In the genomic region with DNA sequence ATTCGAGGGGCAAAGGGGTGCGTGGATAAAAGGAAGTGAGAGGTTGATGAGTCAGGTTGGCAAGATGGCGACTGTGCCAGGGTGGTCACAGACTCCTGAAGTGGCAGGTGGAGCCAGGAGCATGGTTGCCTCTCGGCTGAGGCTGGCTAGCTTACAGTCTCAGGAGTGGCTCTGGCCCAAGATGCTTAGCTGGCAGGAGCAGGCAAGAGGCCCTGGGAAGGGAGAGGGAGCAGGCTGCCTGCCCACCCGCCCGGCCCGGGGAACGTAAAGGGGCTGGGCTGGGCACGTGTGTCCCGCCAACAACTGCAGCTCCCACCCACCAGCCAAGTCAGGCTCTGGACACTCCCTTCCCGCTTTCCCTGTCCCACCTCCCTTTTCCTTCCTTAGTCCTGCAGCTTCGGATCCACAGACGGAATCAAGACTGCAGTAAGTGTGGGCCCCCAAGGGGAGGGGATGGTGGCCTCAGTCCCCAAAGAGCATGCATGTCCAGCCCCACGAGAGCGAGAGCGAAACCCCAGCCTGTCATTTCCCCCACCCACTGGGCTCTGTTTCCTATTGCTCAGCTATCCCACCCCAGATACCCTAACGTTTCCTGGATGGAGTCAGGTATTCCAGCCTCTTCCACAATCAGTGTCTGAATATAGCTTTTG, we compare ENCODE assay signal across 8 mouse cellular contexts. TPM values are rescaled to one million over a fixed set of nuclear protein-coding genes. Genes with fewer than 3 reads are reported as not detected.
DNase-seq lines count a peak whose midpoint lies in the region; ATAC-seq and TF ChIP-seq lines count a peak whose summit lies in the region.

No protein-coding gene starts in this region.

- intact Hi-C loops in heart, adult 2 months (cut with DNase I), result loop anchor here (5.0 kb wide), 1 partner anchor 41 kb away; a partner anchor contains a TSS

- H3K4me2 ChIP-seq in stomach, embryonic 14.5 days (replicated peaks; ENCODE audit: low read depth, low read length), result peak overlapping the region; percentile 84; the same call in 1 of the 2 replicates

- peak overlapping the region; percentile 32 for H3K9ac ChIP-seq in heart, adult 2 months (ENCODE audit: low read depth, low read length)
- H3K9ac ChIP-seq in stomach, embryonic 14.5 days (replicated peaks; ENCODE audit: low read depth, low read length), result no peak overlapping the region

- H3K4me3 ChIP-seq in heart, adult 2 months, result peak overlapping the region; percentile 39
- peak overlapping the region; percentile 43; the same call in 1 of the 2 replicates for H3K4me3 ChIP-seq in stomach, embryonic 14.5 days (ENCODE audit: low read depth, low read length)

- no peaks in the 10 kb centered on the region; the same call in none of the 2 replicates for H3K36me3 ChIP-seq in heart, adult 2 months (ENCODE audit: control insufficient read depth, insufficient read depth, low read length)
- H3K36me3 ChIP-seq in stomach, embryonic 14.5 days (ENCODE audit: control insufficient read depth, insufficient read depth, low read length), result no peaks in the 10 kb centered on the region

- DNase-seq in urinary bladder, postnatal 14 days (ENCODE audit: low spot score), result peak; percentile 44
- DNase-seq in urinary bladder, postnatal 25 days (ENCODE audit: low spot score), result no peak
- peak; percentile 68 to 72 for DNase-seq in heart, adult 2 months
- peak; percentile 54 for DNase-seq in kidney, postnatal 10 days
- no peak for DNase-seq in adrenal gland, adult 8-10 months
- DNase-seq in layer of hippocampus, postnatal 25 days (ENCODE audit: extremely low spot score in 1 of 2, low spot score in 1 of 2), result no peak
- no peak for DNase-seq in frontal cortex, postnatal 10 days (ENCODE audit: low spot score in 2 of 2)

- no peaks in the 10 kb centered on the region for H3K9me3 ChIP-seq in stomach, embryonic 14.5 days (ENCODE audit: control insufficient read depth, low read depth, low read length)

- TF ChIP-seq EP300 in heart, adult 2 months (IDR thresholded peaks at IDR 0.05; ENCODE audit: insufficient read depth, low read depth, low read length), result peak; percentile 79

- no peaks in the 10 kb centered on the region for H3K79me2 ChIP-seq in heart, adult 2 months (replicated peaks; ENCODE audit: control insufficient read depth, insufficient read depth, low read length)

- no peaks in the 10 kb centered on the region for H3K27me3 ChIP-seq in heart, adult 2 months (ENCODE audit: control insufficient read depth, insufficient read depth, low read length)
- no peaks in the 10 kb centered on the region for H3K27me3 ChIP-seq in stomach, embryonic 14.5 days (ENCODE audit: control insufficient read depth, insufficient read depth, low read length)

- no peak for ATAC-seq in stomach, embryonic 14.5 days (ENCODE audit: insufficient number of reproducible peaks, insufficient read depth, low FRiP score, low read depth)

- TF ChIP-seq POLR2A in heart, adult 2 months (IDR thresholded peaks at IDR 0.05; ENCODE audit: insufficient read depth, low read depth, low read length), result peak; percentile 80

- 15% methylated on average over 17 of the region's 17 CpGs for WGBS in heart, adult 2 months
- 45% methylated on average over 17 of the region's 17 CpGs for whole genome bisulfite sequencing in stomach, embryonic 14.5 days

- no peak for TF ChIP-seq CTCF in heart, adult 2 months (IDR thresholded peaks at IDR 0.05)

- peaks cover 19% of the 10 kb centered on the region for H3K4me1 ChIP-seq in heart, adult 2 months (ENCODE audit: control insufficient read depth, insufficient read depth, low read length)
- peaks cover 46% of the 10 kb centered on the region for H3K4me1 ChIP-seq in stomach, embryonic 14.5 days (ENCODE audit: control insufficient read depth, insufficient read depth, low read length)

- H3K27ac ChIP-seq in heart, adult 2 months, result peak overlapping the region; percentile 63
- H3K27ac ChIP-seq in stomach, embryonic 14.5 days (ENCODE audit: low read length), result peak overlapping the region; percentile 11; the same call in 1 of the 2 replicates

RNA-seq across cellular contexts. Expression of a gene that starts 1.7 kb away (rescaled TPM):
- total RNA-seq in heart, adult 2 months (2021), result 1 to 10 TPM; 3.8 to 4.0 TPM
- polyA plus RNA-seq in heart, adult 2 months (2012; rRNA removed), result 11.3 and 12.0 TPM in 2 replicates
- polyA plus RNA-seq in stomach, embryonic 14.5 days (2014; fragmentation: Nextera tagmentation; extraction: Ambion mirVana), result 7.2 TPM in 2 replicates
- total RNA-seq in adrenal gland, adult 8-10 months (2022), result 10 to 100 TPM in 1 of 4 experiments, 1 to 10 TPM in 3; 2.4 to 14.9 (median 3.6) TPM
- total RNA-seq in layer of hippocampus, postnatal 25 days (2021), result 1 to 10 TPM; 3.1 to 3.4 TPM

RNA-seq across cellular contexts. Expression of a gene that starts 14.2 kb away (rescaled TPM):
- 10 to 100 TPM; 25.0 to 25.5 TPM for total RNA-seq in heart, adult 2 months (2021)
- polyA plus RNA-seq in heart, adult 2 months (2012; rRNA removed), result 30.5 and 30.9 TPM in 2 replicates
- 6.2 and 7.8 TPM in 2 replicates for polyA plus RNA-seq in stomach, embryonic 14.5 days (2014; fragmentation: Nextera tagmentation; extraction: Ambion mirVana)
- 10 to 100 TPM; 15.5 to 30.2 (median 21.4) TPM for total RNA-seq in adrenal gland, adult 8-10 months (2022)
- 1 to 10 TPM; 6.1 to 6.5 TPM for total RNA-seq in layer of hippocampus, postnatal 25 days (2021)

RNA-seq across cellular contexts. Expression of a gene that starts 19.9 kb away (rescaled TPM):
- total RNA-seq in heart, adult 2 months (2021), result under 1 TPM; 0.26 to 0.27 TPM
- polyA plus RNA-seq in heart, adult 2 months (2012; rRNA removed), result 0.29 and 0.70 TPM in 2 replicates
- polyA plus RNA-seq in stomach, embryonic 14.5 days (2014; fragmentation: Nextera tagmentation; extraction: Ambion mirVana), result 0.23 and 0.62 TPM in 2 replicates
- total RNA-seq in adrenal gland, adult 8-10 months (2022), result under 1 TPM; 0.14 to 0.68 (median 0.38) TPM
- total RNA-seq in layer of hippocampus, postnatal 25 days (2021), result not detected

RNA-seq across cellular contexts. Expression of a gene that starts 24.4 kb away (rescaled TPM):
- not detected for total RNA-seq in heart, adult 2 months (2021)
- polyA plus RNA-seq in heart, adult 2 months (2012; rRNA removed), result 0.25 TPM in 1 of 2 replicates, not detected in the other
- polyA plus RNA-seq in stomach, embryonic 14.5 days (2014; fragmentation: Nextera tagmentation; extraction: Ambion mirVana), result 0.63 and 0.78 TPM in 2 replicates
- not detected for total RNA-seq in adrenal gland, adult 8-10 months (2022)
- not detected for total RNA-seq in layer of hippocampus, postnatal 25 days (2021)

RNA-seq across cellular contexts. Expression of a gene that starts 24.7 kb away (rescaled TPM):
- total RNA-seq in heart, adult 2 months (2021), result under 1 TPM; 0.50 to 0.60 TPM
- 1.1 and 1.9 TPM in 2 replicates for polyA plus RNA-seq in heart, adult 2 months (2012; rRNA removed)
- polyA plus RNA-seq in stomach, embryonic 14.5 days (2014; fragmentation: Nextera tagmentation; extraction: Ambion mirVana), result 5.7 and 6.1 TPM in 2 replicates
- total RNA-seq in adrenal gland, adult 8-10 months (2022), result under 1 TPM in 2 of 4 experiments, not detected in 2; 0.11 to 0.18 TPM
- total RNA-seq in layer of hippocampus, postnatal 25 days (2021), result under 1 TPM; 0.31 to 0.32 TPM

Comparison
In these comparisons a context has a peak if more than half of its experiments do, and no peak if none do; other contexts are left out.
1. DNase-seq: peak in urinary bladder, postnatal 14 days (single experiment), heart, adult 2 months (2 of 2) and kidney, postnatal 10 days (single experiment); none in urinary bladder, postnatal 25 days (single experiment), adrenal gland, adult 8-10 months (single experiment), layer of hippocampus, postnatal 25 days (0 of 2) and frontal cortex, postnatal 10 days (0 of 2).